Mouse (Mus musculus) adrenal gland, postnatal 36 days (tissue): ENCODE results near the gene Xpr1. TPM values are rescaled to one million over a fixed set of nuclear protein-coding genes. Genes with fewer than 3 reads are reported as not detected.

Experiments
- DNase-seq, 2 experiments: peaks; one replicate each; pipeline ENCODE4 v3.0.0; 2021; ENCODE audit warnings: mixed read lengths in 1 of 2
- total RNA-seq, 2 experiments: library from RNA; stranded (reverse); gene quantifications; 2 replicates each; pipeline ENCODE4 v1.2.3; 2021

Gene Xpr1
- total RNA-seq, 2 experiments from 2014 or later: 43.5 to 49.2 TPM

GRCm38 (mm10) chr1:155407697-155408576 is 9.3 kb downstream of the Xpr1 start:
- DNase-seq: peak in 1 of 2 experiments; percentile 19

GRCm38 (mm10) chr1:155400056-155400455 is 17.2 kb downstream of the Xpr1 start:
- DNase-seq: no peak

- no peak for DNase-seq
Measured at GRCm38 (mm10) chr1:155394829-155395228, 22.4 kb downstream of the Xpr1 start.

GRCm38 (mm10) chr1:155394021-155394420 is 23.2 kb downstream of the Xpr1 start:
- DNase-seq: no peak

GRCm38 (mm10) chr1:155392825-155393224 is 24.4 kb downstream of the Xpr1 start:
- no peak for DNase-seq

DNA sequence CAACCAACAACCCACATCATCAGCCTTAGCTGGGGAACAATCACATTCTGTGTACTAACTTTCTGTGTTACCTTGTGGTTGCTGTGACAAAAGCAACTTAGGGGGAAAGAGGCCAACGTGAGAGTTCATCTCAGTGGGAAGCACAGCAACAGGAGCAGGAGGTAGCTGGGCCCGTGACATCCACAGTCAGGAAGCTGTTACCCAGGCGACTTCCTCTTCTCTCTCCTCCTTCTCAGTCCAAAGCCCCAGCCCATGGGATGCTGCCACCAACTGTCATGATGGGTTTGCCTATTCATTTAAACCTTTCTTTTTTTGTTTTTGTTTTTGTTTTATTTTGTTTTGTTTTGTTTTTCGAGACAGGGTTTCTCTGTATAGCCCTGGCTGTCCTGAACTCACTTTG is 25.7 kb downstream of the Xpr1 start:
- no peak for DNase-seq

GRCm38 (mm10) chr1:155388418-155388817 is 28.8 kb downstream of the Xpr1 start:
- DNase-seq: no peak

DNA sequence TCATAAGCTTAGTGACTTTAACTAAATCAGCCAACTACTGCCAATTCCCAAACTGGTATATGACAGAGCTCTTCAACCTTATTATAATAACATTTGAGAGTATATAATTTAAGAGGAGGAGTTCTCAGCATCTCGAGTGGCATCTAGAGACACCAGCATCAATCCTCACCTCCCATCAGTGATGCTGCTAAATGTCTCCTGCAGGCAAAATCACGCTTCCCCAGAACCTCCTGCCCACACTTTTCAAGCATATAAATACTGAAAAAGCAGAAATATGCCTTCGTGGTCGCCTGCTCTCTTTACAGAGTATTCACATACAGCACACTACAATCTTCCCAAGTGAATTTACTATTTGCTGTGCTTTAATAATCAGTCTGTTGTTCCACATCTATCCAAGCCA is 30.7 kb downstream of the Xpr1 start:
- no peak for DNase-seq

DNA sequence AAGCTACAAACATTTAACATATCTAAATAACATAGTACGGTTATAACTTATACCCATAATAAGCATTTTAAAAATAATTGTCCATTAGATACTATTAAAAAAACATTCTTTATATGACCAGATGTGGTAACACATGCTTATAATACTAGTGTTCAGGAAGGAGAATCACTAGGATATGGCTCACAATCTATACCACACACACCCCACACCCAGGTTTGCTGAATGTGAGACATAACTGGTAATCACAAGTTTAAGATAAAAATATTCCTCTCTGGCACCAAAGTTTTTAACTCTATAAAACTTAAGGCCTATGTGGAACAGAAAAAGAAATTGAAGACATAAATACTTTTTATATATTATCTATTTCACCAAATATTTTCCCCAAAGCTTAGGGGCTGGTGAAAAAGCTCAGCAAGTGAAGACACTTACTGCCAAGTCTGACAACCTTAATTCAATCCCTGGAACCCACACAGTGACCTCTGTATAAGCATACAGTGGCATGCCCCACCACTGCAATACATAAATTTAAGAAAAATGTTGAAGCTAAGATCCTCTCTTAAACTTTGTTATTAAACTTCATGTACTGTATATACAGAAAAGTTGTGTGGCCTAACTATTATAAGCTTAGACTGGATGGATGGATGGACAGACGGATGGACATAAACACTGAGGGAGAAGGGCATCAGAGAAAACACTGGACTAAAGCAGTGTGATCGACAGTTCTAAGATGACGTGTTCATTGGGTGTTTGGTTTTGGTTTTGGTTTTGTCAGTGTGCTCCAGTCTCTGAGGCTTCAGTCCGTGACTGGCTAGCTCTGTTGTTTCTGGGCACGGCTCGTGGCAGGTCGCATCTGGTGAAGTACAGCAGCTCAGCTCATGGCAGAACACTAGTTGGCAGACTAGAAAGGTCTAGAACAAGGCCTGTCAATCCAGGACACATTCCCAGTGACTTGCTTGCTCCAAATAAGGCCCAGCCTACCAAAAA is 33.6 kb downstream of the Xpr1 start:
- DNase-seq: no peak

GRCm38 (mm10) chr1:155381931-155382330 is 35.3 kb downstream of the Xpr1 start:
- DNase-seq: no peak

GRCm38 (mm10) chr1:155379289-155379688 is 37.9 kb downstream of the Xpr1 start:
- no peak for DNase-seq

DNA sequence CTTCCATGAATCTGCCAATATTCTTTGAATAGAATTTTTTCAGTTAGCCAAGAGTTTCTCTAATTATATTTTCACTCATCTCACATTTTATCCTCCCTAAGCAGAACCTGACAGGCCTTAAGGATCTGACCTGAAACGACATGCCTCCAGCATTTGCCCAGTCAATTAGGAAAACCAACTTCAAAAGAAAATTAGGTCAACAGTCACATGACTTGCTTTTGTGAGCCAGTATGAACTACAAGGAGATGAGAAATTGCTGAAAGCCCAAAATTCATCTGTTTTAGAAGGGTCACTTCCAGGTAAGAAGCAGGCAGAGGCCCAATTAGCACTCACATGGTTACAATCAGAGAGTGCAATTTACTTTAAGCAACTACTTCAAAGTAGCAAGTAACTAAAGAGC is 44.4 kb downstream of the Xpr1 start:
- no peak for DNase-seq

GRCm38 (mm10) chr1:155370075-155370658 is 47.0 kb downstream of the Xpr1 start:
- no peak for DNase-seq

- no peak for DNase-seq
Measured at GRCm38 (mm10) chr1:155366366-155366765, 50.8 kb downstream of the Xpr1 start.

- no peak for DNase-seq
Measured at GRCm38 (mm10) chr1:155361502-155362126, 55.6 kb downstream of the Xpr1 start.

GRCm38 (mm10) chr1:155353096-155353495 is 64.1 kb downstream of the Xpr1 start:
- DNase-seq: peak; percentile 7 to 16

- no peak for DNase-seq
Measured at GRCm38 (mm10) chr1:155351527-155351926, 65.7 kb downstream of the Xpr1 start.

DNA sequence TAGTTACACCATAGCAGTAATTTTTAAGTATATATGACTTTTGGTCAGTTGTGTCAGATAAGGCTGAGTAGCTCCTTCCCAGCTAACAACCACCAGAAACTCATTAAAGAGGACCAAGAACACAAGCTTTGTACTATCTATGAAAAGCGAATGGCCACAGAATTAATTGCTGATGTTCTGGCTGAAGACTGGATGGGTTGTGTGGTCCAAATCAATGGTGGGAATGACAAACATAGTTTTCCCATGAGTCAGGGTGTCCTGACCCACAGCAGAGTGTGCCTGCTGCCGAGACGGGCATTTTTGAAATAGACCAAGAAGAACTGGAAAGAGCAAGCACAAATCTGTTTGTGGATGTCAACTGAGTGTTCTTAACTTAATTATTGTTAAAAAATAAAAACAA is 68.7 kb downstream of the Xpr1 start:
- no peak for DNase-seq

- DNase-seq: no peak
Measured at GRCm38 (mm10) chr1:155347339-155347738, 69.9 kb downstream of the Xpr1 start.

GRCm38 (mm10) chr1:155344019-155344418 is 73.2 kb downstream of the Xpr1 start:
- no peak for DNase-seq

GRCm38 (mm10) chr1:155339622-155340021 is 77.6 kb downstream of the Xpr1 start:
- DNase-seq: no peak

DNA sequence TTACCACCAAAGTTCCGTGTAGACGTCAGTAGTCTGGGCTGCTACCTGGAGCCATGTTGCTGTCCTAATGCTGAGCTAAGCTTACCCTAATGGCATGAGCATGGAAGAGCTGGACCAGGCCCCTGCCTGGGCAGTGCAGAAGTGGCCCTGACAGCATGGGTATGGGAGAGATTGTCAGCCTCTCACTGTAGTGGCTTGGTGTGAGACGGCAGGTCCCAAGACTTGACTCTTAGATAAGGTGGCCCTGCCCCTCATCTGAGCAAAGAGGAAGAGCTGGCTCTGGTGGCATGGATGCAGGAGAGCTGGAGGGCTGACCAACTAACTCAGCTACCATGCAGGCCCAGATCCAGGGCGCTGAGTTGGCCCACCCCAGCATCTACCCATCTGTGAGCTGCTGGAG is 79.9 kb downstream of the Xpr1 start:
- no peak for DNase-seq
